Mouse (Mus musculus) bone marrow, adult 2 months (tissue): ENCODE results near the gene Gps1.
A peak's percentile ranks its signal among the peaks of the same experiment; 100 is the strongest.

ENCODE experiments used
- CTCF ChIP-seq: fragments of 200-500 bp; IDR thresholded peaks from 2 replicates; pipeline ENCODE4 v1.5.1; 2011; ENCODE audit warnings: low read length, control low read depth; ENCODE audit not compliant: control insufficient read depth, insufficient read depth
- POLR2A ChIP-seq: fragments of 200-500 bp; IDR thresholded peaks from 2 replicates; pipeline ENCODE4 v1.6.1; 2011; ENCODE audit warnings: low read depth, mild to moderate bottlenecking, control low read depth, low read length, borderline replicate concordance; ENCODE audit not compliant: control insufficient read depth

DNA sequence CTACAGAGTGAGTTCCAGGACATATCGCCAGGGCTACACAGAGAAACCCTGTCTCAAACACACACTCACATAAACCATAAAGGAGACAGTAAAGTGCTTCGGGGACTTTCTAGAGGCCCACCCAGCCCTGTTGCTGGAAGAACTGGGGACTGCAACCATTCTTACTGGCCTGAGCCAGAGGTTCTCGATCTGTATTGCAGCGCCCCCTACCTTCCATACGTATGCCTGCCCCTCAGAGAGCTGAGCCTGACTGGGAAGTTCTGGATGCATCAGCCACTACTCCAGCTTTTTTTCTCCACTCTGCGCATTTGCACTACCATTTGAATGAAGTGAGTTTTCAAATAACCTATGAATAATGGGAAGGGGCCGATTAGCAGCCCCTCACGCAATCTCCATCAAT, 34.6 kb upstream of the Gps1 start:
- TF ChIP-seq CTCF (peak; percentile 81), POLR2A (no peak)
